Mouse (Mus musculus) small intestine, adult 2 months (tissue): Measurements from ENCODE around the gene Usp46.

ENCODE experiments used
- CTCF ChIP-seq: fragments of 200-500 bp; IDR thresholded peaks from 2 replicates; pipeline ENCODE4 v1.5.1; 2012; ENCODE audit warnings: low read depth, mild to moderate bottlenecking, control low read depth, inconsistent platforms, low read length, moderate library complexity, mixed read lengths; ENCODE audit not compliant: insufficient replicate concordance, insufficient read length; ENCODE audit errors: extremely low read depth
- POLR2A ChIP-seq: fragments of 200-500 bp; IDR thresholded peaks from 2 replicates; pipeline ENCODE4 v1.6.1; 2012; ENCODE audit warnings: low read depth, mild to moderate bottlenecking, control low read depth, inconsistent platforms, low read length, moderate library complexity

DNA sequence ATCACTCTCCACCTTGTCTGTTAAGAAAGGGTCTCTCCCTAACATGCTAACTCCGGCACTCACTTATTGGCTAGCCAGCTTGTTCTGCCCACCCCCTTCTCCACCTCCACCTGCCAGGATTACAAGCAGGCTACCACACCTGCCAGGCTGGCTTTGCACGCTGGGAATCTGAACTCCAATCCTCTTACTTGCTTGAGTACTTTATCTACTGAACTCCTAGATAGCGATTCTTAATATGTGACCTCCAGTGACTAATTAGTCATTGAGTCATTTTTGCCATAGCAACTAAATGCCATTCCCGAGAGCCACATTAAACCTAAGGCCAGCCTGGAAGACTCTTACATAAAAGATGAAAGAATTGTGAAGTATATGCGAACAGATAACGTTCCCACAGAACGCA lies 38.4 kb downstream of the Usp46 start:
- TF ChIP-seq CTCF (no peak), POLR2A (no peak)
